Mouse (Mus musculus): ENCODE results near the gene Fam53b.

The Fam53b gene

GRCm38 (mm10) chr7:132702024-132702423, 111.7 kb downstream of the Fam53b start:
- DNase-seq = no peak

GRCm38 (mm10) chr7:132701412-132701811, 112.3 kb downstream of the Fam53b start:
- no peak for DNase-seq

DNA sequence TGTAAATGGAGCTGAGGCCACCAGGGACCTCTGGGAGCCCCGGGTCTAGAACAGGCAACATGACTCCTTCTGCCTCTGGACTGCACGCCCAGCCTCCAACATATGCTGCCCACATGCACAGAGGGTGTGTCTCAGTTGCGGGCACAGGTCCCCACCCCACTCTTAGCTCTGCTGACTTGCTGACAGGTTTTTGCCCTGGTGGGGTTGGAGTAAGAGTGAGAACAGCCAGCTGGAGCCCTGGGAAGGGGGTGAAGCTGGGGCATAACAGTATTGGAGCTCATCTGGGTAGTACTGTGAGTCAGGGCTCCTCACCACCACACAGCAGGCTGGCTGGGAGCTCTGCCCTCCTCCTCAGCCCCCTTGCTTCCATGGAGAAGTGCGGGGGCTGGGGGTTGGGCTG, 113.6 kb downstream of the Fam53b start:
- no peak for DNase-seq

DNA sequence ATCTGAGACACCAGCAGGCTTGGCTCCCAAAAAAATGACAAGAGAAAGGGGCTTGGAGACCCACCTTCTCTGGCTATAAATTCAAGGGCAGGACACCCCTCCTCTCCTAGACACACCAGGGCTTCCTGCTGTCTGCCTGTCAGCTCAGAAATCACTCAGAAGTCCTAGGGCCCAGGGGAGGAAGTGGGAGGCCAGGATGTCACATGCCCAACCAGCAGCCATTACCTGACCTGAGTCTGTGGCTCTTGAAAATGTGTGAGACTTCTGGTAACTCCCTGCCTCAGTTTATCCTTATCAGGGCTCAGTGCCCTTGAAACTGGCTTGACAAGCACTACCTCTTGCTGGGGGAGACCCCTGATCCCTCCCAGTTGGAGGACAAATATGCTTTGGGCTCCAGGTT, 114.0 kb downstream of the Fam53b start:
- DNase-seq = no peak

DNA sequence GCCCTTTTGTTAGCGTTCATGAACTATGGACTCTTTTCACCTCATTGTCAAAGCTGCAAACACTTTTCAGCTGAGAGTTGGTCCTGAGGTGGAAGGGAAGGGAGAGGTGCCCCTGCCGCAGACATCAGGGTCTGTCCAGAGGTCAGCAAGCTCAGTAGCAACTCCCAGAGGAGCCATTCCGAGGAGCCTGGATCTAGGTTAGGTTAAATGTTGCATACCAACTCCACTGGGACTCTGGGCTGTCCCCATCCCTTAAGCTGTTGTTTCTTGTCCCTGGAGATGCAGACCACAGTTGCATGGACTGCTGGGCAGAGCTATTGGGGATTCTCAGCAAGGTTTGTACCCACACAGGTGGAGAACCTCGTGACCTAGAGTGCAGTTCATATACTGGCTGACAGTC, 114.5 kb downstream of the Fam53b start:
- no peak for DNase-seq

GRCm38 (mm10) chr7:132698737-132699136, 114.9 kb downstream of the Fam53b start:
- DNase-seq = no peak

GRCm38 (mm10) chr7:132697258-132697796, 116.4 kb downstream of the Fam53b start:
- DNase-seq = no peak

DNA sequence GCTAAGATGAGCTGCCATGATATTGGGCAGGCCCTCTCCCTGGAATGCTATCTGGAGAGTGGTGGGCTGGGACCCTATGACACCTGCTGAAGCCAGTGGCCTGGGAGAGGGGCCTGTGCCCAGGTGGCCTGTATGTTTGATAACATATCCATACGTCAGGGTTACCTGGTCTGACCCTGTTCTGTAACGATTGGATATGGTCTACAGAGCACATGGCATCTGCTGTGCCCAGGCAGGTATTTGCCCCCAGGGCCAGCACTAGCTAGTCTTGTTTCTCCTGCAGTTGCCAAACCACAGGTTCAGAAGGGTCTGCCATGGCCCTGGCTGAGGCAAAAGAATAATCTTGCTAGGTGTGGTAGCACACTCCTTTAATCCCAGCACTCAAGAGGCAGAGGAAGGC, 120.1 kb downstream of the Fam53b start:
- no peak for DNase-seq

- no peak for DNase-seq
These were observed 121.0 kb downstream of the Fam53b start for GRCm38 (mm10) chr7:132692719-132693118.

GRCm38 (mm10) chr7:132690716-132691472, 122.8 kb downstream of the Fam53b start:
- DNase-seq = no peak

DNA sequence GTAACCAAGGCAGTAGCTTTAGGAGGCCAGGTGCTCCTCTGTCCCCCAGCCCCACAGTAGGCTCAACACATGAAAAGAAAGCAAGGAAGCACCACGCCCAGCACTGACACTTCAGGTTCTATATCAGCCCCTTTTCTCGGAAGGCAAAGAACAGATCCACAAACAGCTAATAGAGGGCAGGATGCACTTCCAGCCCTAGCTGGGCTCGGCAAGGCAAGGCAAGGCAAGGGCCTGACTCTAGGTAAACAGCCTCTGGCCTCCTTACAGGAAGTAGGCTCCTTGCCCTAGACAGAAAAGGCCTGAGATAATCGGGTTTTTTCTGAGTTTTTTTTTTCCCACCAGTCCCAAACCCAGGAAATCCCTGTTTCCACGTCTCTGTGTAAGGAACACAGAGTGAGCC, 124.0 kb downstream of the Fam53b start:
- DNase-seq = no peak

DNA sequence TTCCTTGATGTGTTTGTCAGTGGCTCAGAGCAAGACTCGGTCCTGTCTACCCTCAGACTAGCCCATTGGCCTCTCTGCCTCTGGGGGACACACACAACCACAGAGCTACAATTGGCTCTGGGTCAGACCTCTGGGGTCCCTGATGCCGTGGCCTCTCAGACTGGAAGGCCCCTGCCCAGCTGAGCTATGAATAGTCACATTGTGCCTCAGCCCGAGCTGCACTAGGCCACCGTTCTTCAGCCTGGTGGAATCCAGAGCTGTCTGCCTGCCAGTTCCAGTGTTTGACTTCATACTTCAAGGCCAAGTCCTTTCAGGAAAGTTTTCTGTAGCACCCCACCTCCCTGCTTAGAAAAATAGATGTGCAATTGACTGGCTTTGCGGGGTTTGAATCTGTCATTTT, 125.0 kb downstream of the Fam53b start:
- no peak for DNase-seq

DNA sequence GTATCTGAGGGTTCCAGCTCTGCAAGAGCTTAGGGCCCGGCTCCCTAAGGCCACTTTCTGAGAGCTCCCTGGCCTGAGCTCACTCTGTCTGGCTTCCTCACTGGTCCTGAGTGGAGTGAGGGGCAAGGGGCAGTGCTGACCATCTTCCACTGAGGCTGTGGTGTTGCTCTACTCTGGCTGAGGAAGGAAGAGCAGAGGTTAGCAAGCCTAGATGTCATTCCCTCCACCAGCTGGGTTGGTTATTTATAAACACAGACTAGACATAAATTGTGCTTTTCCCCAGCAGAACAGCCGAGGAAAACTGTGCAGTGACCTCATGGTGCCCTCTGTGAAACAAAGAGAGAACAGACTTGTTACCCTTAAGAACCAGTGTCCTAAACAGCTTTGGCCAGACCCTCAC, 125.8 kb downstream of the Fam53b start:
- no peak for DNase-seq

GRCm38 (mm10) chr7:132686515-132686914, 127.2 kb downstream of the Fam53b start:
- no peak for DNase-seq

GRCm38 (mm10) chr7:132683923-132684322, 129.8 kb downstream of the Fam53b start:
- no peak for DNase-seq

DNA sequence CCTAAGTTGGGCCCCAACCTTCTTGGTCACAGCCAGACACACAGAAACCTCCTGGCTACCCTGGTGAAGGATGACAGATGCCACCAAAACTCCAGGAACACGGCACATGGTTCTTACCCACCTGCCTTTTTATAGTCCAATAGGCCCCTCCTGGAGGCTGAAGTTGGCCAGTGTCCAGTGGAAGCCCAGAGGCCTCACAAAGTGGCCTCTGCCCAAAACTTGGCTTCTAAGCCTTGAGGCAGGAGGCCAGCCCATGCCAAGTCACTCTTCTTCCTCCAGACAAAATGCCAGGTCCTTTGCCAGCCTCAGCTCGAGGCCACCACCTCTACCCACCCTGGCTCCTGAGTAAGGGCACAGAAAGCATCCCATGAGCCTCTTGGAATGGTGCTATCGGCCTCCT, 130.8 kb downstream of the Fam53b start:
- DNase-seq = no peak

DNA sequence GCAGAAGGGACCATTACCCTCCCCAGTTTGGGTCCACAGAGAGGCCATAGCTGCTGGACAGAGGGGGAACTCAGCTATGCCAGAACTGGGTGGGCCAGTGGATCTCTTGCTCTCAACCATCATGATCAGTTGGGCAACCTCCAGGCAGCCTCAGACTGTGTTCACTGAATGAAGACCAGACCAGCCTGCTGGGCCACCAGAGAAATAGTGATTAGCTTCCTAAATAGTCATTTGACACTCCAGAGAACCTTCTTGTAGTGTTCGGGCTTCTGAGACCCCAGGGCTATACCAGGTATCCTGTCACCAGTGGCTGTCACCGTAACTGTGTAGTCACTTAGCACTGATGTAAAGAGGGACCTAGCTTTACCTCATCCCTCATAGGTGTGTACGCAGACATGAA, 131.3 kb downstream of the Fam53b start:
- DNase-seq = no peak

- DNase-seq = no peak
These were observed 131.9 kb downstream of the Fam53b start for GRCm38 (mm10) chr7:132681831-132682230.

DNA sequence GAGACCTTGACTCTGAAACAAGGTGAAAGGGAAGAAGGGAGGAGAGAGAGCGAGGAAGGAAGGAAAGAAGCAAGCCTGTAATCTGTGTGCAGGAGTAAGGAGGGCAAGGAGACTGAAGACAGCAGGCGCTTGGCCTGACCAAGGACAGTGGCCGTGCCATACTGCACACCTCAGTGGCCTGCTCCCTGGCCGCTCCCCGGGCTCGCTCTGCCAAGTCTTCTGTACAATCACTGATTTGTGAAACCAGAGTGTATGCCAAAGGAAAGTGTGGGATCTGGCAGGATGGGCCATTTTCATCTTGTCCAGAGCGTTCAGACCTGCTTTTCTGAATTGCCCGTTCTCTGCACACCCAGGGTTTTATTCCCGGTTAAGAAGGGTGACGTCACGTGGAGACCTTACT, 132.4 kb downstream of the Fam53b start:
- DNase-seq = no peak

GRCm38 (mm10) chr7:132679549-132679948, 134.1 kb downstream of the Fam53b start:
- no peak for DNase-seq

GRCm38 (mm10) chr7:132679117-132679516, 134.6 kb downstream of the Fam53b start:
- no peak for DNase-seq

DNA sequence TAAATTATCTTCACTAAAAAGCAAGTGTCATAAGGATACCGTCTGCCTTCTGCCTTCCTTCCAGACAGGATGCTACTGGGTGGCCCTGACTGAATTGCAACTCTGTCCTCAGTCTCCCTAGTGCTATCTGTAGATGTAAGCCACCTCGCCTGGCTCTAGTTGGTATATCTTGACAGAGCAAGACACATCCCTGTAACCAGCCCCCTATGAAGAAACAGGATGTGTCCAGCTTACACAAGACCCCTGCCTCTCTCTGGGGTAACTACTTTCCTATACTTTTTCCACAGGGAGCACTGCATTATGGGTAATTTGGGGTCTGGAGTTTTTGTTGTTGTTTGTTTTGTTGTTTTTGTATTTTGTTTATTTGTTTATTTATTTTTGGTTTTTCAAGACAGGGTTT, 137.8 kb downstream of the Fam53b start:
- DNase-seq = no peak

DNA sequence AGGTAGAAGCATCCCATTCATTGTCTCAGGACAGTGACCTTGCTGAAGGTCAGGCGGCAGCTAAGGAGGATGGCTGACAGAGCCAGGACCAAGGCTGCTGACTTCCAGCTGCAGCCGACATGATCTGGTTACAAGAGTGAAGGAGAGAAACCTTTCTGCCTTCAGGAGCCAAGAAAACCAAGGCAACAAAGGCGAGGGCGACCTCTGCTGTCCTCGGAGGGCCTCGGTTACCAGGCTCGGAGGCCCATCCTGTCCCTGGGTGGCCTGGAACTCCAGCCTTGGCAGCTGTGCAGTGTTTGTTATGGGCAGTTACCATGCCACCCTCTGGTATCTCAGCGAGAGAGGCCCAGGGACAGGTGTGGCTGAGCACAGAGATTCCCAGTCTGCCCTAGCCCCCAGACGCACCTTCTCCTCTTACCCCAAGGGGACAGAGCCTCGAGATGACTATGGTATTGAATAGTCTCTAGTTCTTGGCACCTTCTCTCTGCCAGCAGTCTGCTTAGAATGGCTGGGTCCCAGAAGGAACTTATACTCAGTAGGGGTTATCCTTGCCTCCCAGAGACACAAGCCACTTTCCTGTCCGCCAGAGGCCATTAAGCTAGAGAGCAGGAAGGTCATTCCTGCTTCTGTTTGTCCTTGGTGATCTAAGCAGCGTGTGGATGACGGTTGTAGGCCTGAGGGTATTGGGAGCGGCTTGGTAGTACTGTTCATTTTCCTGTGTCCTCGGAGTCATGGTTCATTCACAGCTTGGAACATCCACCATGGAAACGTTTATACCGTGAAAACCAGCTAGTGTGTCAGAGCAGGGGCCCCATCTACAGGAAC, 139.5 kb downstream of the Fam53b start:
- peak; percentile 82 for DNase-seq

DNA sequence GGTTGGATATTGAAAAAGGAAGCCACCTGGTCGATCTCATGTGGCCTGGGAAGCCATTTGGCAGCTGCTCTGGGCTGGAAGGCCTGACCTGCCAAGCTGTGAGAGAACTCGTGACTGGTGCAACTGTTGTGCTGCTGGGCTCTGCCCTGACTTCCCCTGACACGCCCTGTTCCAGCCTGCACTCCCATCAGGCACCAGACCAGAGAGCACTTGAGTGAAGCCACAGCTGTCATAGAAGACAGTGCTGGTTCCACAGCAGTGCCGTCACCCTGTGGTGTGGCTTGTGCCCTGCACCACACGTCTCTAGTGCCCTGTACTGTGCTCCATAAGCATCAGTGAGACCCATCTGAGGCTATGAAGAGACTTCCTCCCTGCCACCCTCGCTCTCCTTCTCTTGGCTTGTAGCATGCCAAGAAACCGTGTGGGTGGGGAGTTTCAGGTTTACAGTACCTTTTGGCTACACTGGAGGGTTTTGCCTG, 141.2 kb downstream of the Fam53b start:
- DNase-seq = peak; percentile 68
